Mouse (Mus musculus): ENCODE results near the gene AY074887. TPM values are rescaled to one million over a fixed set of nuclear protein-coding genes. Genes with fewer than 3 reads are reported as not detected.

The AY074887 gene
- polyA plus RNA-seq, 1 experiment, result not detected

GRCm38 (mm10) chr9:54919946-54920345 lies 30.9 kb downstream of the AY074887 start:
- no peak overlapping the region for H3K4me3 ChIP-seq (ENCODE audit: insufficient read depth, low read depth, low read length)
- TF ChIP-seq POLR2A (IDR thresholded peaks at IDR 0.05; ENCODE audit: insufficient read depth, low read depth, low read length), result no peak
- TF ChIP-seq CTCF (IDR thresholded peaks at IDR 0.05; ENCODE audit: insufficient read depth, low read depth, low read length), result no peak
- 64% methylated on average over 4 of the region's 4 CpGs for WGBS
- H3K4me1 ChIP-seq (ENCODE audit: control insufficient read depth, insufficient read depth, low read length), result peaks cover 4% of the 10 kb centered on the region; the same call in 1 of the 2 replicates
- H3K27ac ChIP-seq (ENCODE audit: insufficient read depth, low read depth, low read length), result no peak overlapping the region

DNA sequence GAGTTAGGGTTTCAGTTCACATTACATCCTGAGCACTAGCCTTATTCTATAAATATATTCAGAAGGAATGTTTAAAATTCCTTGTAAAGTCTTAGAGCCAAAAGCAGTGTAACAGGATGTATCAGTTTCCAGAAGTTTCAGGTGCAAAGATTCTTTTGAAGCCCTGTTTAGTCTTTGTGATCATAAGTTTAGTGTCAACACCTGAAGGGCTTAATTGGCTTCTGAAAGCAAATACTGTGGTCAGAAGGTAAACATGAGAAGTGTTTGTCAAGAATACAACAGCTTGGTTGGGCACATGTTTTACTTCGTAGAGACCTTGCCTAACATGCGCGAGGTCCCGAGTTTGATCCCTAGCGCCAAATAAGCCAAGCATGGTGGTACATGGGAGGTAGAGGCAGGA lies 32.0 kb downstream of the AY074887 start:
- TF ChIP-seq CTCF (IDR thresholded peaks at IDR 0.05; ENCODE audit: insufficient read depth, low read depth, low read length), result no peak
- no peak for TF ChIP-seq POLR2A (IDR thresholded peaks at IDR 0.05; ENCODE audit: insufficient read depth, low read depth, low read length)
- Histone ChIP-seq H3K27ac (ENCODE audit: insufficient read depth, low read depth, low read length) (no peak overlapping the region), H3K4me1 (ENCODE audit: control insufficient read depth, insufficient read depth, low read length) (peaks cover 4% of the 10 kb centered on the region; the same call in 1 of the 2 replicates), H3K4me3 (ENCODE audit: insufficient read depth, low read depth, low read length) (no peak overlapping the region)
- WGBS, result 96% methylated on average over 5 of the region's 5 CpGs

GRCm38 (mm10) chr9:54918191-54918590 lies 32.6 kb downstream of the AY074887 start:
- Histone ChIP-seq H3K4me3 (ENCODE audit: insufficient read depth, low read depth, low read length) (no peak overlapping the region), H3K4me1 (ENCODE audit: control insufficient read depth, insufficient read depth, low read length) (peaks cover 4% of the 10 kb centered on the region; the same call in 1 of the 2 replicates), H3K27ac (ENCODE audit: insufficient read depth, low read depth, low read length) (no peak overlapping the region)
- 63% methylated on average over 2 of the region's 2 CpGs for WGBS
- no peak for TF ChIP-seq POLR2A (IDR thresholded peaks at IDR 0.05; ENCODE audit: insufficient read depth, low read depth, low read length)
- no peak for TF ChIP-seq CTCF (IDR thresholded peaks at IDR 0.05; ENCODE audit: insufficient read depth, low read depth, low read length)

DNA sequence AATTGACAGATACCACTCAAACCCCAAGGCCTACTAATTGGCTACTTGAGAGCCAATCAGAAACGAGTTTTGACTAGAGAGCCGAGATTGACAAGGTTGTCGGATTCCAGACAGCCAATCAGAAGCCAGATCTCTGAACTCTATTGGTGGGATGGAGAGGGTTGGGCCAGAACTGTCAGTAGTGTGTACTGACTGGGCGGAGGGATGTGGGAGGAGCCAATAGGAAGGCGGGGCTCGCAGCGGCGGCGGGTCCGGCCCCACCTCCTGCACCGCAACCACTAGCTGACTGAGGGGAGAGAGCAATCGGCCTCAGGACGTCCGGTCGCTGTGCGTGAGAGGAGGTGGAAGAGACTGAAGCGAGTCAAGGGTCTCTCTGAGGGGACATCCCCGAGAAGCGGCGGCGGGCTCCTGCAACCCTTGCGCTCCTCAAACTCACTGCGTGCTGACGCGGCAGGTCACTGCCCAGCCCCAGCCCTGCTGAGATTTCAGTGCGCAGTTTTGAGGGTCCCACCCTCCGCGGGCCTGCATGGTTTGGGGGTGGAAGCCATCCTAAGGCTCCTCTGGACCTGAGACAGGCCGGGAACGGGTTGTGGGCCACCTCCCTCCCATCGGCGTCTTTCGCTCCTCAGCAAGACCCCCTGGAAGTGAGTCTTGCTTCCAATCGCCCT lies 33.7 kb downstream of the AY074887 start, which contains the start of gene Hykk:
Gene Hykk (plus strand): TSS at position 274 of the 668 bp plus-strand sequence.
- Histone ChIP-seq H3K4me3 (ENCODE audit: insufficient read depth, low read depth, low read length) (peak within 1 kb of the TSS; percentile 67), H3K27ac (ENCODE audit: insufficient read depth, low read depth, low read length) (no peak within 1 kb of the TSS), H3K4me1 (ENCODE audit: control insufficient read depth, insufficient read depth, low read length) (peaks cover 4% of the 10 kb centered on the region; the same call in 1 of the 2 replicates)
- no peak for TF ChIP-seq POLR2A (IDR thresholded peaks at IDR 0.05; ENCODE audit: insufficient read depth, low read depth, low read length)
- TF ChIP-seq CTCF (IDR thresholded peaks at IDR 0.05; ENCODE audit: insufficient read depth, low read depth, low read length), result no peak
- WGBS, result under 1% methylated on average over 34 of the region's 34 CpGs

DNA sequence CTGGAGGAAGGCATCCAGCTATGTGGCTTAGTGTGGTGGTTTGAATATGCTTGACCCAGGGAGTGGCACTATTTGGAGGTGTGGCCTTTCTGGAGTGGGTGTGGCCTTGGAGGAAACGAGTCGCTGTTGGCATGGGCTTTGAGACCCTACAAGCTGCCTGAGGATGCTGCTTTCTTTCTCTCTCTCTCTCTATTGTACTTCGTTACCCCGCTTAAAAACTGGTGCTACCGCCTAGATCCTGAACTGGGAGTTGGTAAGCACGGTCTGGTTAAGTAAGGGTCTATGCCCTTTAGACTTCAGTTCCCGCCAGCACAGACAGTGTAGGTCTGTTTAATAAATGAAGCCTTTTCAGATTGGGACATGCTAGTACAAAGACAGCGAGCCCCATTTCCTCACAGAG lies 34.4 kb downstream of the AY074887 start:
- no peak overlapping the region for H3K27ac ChIP-seq (ENCODE audit: insufficient read depth, low read depth, low read length)
- 77% methylated on average over 8 of the region's 8 CpGs for WGBS
- H3K4me3 ChIP-seq (ENCODE audit: insufficient read depth, low read depth, low read length), result no peak overlapping the region
- H3K4me1 ChIP-seq (ENCODE audit: control insufficient read depth, insufficient read depth, low read length), result peaks cover 4% of the 10 kb centered on the region; the same call in 1 of the 2 replicates
- TF ChIP-seq CTCF (IDR thresholded peaks at IDR 0.05; ENCODE audit: insufficient read depth, low read depth, low read length) (no peak), POLR2A (IDR thresholded peaks at IDR 0.05; ENCODE audit: insufficient read depth, low read depth, low read length) (no peak)

- Histone ChIP-seq H3K4me3 (ENCODE audit: insufficient read depth, low read depth, low read length) (no peak overlapping the region), H3K4me1 (ENCODE audit: control insufficient read depth, insufficient read depth, low read length) (peaks cover 4% of the 10 kb centered on the region; the same call in 1 of the 2 replicates), H3K27ac (ENCODE audit: insufficient read depth, low read depth, low read length) (no peak overlapping the region)
- TF ChIP-seq CTCF (IDR thresholded peaks at IDR 0.05; ENCODE audit: insufficient read depth, low read depth, low read length), result no peak
- TF ChIP-seq POLR2A (IDR thresholded peaks at IDR 0.05; ENCODE audit: insufficient read depth, low read depth, low read length), result no peak
- WGBS, result 66% methylated on average over 7 of the region's 7 CpGs
Observed at GRCm38 (mm10) chr9:54915576-54915975, 35.2 kb downstream of the AY074887 start.

GRCm38 (mm10) chr9:54909446-54909845 lies 41.4 kb downstream of the AY074887 start:
- no peaks in the 10 kb centered on the region for H3K4me1 ChIP-seq (ENCODE audit: control insufficient read depth, insufficient read depth, low read length)
- TF ChIP-seq POLR2A (IDR thresholded peaks at IDR 0.05; ENCODE audit: insufficient read depth, low read depth, low read length), result no peak
- no peak for TF ChIP-seq CTCF (IDR thresholded peaks at IDR 0.05; ENCODE audit: insufficient read depth, low read depth, low read length)
- H3K27ac ChIP-seq (ENCODE audit: insufficient read depth, low read depth, low read length), result no peak overlapping the region
- WGBS, result 88% methylated on average over 5 of the region's 5 CpGs
- H3K4me3 ChIP-seq (ENCODE audit: insufficient read depth, low read depth, low read length), result no peak overlapping the region

Other genes starting within 250 kb of the AY074887 start
- not detected in 2 replicates for gene Wdr61, start 216.5 kb downstream of the AY074887 start, polyA plus RNA-seq (2012; ENCODE audit: insufficient read depth, insufficient read length, low replicate concordance, missing spikeins)
- gene Crabp1, start 186.2 kb downstream of the AY074887 start, polyA plus RNA-seq (2012; ENCODE audit: insufficient read depth, insufficient read length, low replicate concordance, missing spikeins), result not detected in 2 replicates
- not detected in 2 replicates for gene Ireb2, start 87.2 kb downstream of the AY074887 start, polyA plus RNA-seq (2012; ENCODE audit: insufficient read depth, insufficient read length, low replicate concordance, missing spikeins)
- not detected in 2 replicates for gene Hykk, start 33.7 kb downstream of the AY074887 start, polyA plus RNA-seq (2012; ENCODE audit: insufficient read depth, insufficient read length, low replicate concordance, missing spikeins)
- gene Psma4, start 208 bp downstream of the AY074887 start, polyA plus RNA-seq (2012; ENCODE audit: insufficient read depth, insufficient read length, low replicate concordance, missing spikeins), result not detected in 2 replicates
- not detected in 2 replicates for gene Chrna5, start 29.9 kb upstream of the AY074887 start, polyA plus RNA-seq (2012; ENCODE audit: insufficient read depth, insufficient read length, low replicate concordance, missing spikeins)
- gene Chrna3, start 75.6 kb upstream of the AY074887 start, polyA plus RNA-seq (2012; ENCODE audit: insufficient read depth, insufficient read length, low replicate concordance, missing spikeins), result not detected in 2 replicates
- not detected in 2 replicates for gene Chrnb4, start 97.8 kb upstream of the AY074887 start, polyA plus RNA-seq (2012; ENCODE audit: insufficient read depth, insufficient read length, low replicate concordance, missing spikeins)
- gene Ube2q2, start 197.9 kb upstream of the AY074887 start, polyA plus RNA-seq (2012; ENCODE audit: insufficient read depth, insufficient read length, low replicate concordance, missing spikeins), result not detected in 2 replicates